Mouse (Mus musculus): ENCODE measurements at regions not wholly inside any gene's neighbourhood (a gene's known extent, or its start where the extent isn't known, plus 50 kb on each side); places are given as distances from the start of the nearest gene placed in this dataset.

- no peak for TF ChIP-seq GATA1 (IDR thresholded peaks at IDR 0.05; ENCODE audit: borderline replicate concordance, low read length)
- TF ChIP-seq FLI1 (IDR thresholded peaks at IDR 0.05; ENCODE audit: low read length): no peak
Measured at GRCm38 (mm10) chr15:67031866-67032526, 531.3 kb upstream of the Lrrc6 start.

Measured in megakaryocyte, embryonic 14.5 days (primary cell).